Mouse (Mus musculus) cerebellum, postnatal 14 days (tissue): ENCODE data around the gene Ston2.
A peak's percentile ranks its signal among the peaks of the same experiment; 100 is the strongest.

Experiments used
- DNase-seq, 2 experiments: peaks; one replicate each; pipeline ENCODE4 v3.0.0; 2021; ENCODE audit warnings: mixed read lengths in 2 of 2

Gene Ston2

GRCm38 (mm10) chr12:91660640-91661417 lies 127.4 kb downstream of the Ston2 start:
- no peak for DNase-seq

DNA sequence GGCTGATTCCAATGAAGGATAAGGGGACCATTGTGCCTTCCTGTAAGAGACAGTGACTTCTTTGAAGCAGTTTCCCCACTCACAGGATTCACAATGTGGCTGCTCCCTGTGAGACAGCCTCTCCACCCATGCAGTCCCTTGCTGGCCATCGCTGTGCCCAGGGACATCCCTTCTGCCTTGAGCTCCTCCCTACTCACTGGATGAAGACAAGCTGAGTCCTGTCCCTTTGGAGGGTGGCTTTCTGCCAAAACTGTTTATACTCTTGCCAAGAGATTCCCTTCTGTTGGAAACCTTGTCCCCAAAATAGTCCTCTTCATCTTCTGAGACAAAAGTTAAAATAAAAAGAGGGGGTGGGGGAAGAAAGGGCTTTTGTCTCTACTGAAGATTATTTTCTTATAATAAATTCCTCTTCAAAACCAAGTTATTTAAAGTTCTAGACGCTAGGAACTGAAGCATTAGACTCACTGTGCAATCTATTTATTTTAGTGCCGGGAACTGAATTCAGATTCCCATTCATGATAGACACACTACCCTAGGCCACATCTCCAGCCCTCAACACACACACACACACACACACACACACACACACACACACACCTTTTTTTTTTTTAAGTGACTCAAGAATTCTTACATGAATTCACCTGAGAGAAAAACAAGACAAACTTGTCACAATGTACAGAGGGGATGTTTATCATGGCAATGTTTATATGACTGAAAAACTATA lies 133.6 kb downstream of the Ston2 start:
- peak; percentile 76 to 86 for DNase-seq

DNA sequence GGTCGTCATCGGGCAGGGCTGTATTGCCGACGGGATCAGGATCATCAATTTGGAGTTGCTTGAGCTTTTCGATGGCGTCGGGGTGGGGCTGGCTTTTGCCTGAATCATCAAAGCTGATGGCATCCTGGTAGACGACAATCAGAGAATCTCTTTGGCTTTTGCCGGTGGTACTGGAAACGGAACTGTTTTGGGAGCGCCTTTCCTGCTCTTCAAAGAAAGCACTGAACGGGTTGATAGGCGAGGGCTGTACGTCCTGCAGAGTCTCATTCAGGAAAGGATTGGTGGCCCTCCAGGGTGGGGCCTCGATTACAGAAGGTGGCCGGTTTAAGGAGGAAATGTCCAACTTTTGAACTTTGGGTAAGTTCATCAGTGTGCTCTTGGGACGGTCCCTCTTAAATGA lies 139.8 kb downstream of the Ston2 start:
- no peak for DNase-seq

- DNase-seq: no peak
Measured at GRCm38 (mm10) chr12:91645361-91646123, 142.6 kb downstream of the Ston2 start.

DNA sequence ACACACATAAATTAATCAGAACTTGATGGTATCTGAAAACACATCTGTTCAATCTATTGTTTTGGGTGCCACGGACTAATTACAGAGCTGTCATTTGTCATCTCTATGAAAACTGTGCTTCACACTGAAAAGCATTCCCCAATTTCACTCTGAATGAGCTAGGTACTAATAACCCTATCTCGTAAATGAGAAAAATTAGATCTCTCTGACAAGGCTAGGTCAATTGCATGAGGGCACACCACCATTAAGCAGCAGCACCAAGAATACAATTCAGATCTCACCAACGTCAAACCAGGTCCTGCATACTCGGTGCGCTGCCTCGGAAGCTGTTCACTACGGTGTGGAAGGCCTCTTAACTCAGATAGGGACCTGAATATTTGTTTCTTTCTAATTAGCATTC lies 145.0 kb downstream of the Ston2 start:
- DNase-seq: no peak

DNA sequence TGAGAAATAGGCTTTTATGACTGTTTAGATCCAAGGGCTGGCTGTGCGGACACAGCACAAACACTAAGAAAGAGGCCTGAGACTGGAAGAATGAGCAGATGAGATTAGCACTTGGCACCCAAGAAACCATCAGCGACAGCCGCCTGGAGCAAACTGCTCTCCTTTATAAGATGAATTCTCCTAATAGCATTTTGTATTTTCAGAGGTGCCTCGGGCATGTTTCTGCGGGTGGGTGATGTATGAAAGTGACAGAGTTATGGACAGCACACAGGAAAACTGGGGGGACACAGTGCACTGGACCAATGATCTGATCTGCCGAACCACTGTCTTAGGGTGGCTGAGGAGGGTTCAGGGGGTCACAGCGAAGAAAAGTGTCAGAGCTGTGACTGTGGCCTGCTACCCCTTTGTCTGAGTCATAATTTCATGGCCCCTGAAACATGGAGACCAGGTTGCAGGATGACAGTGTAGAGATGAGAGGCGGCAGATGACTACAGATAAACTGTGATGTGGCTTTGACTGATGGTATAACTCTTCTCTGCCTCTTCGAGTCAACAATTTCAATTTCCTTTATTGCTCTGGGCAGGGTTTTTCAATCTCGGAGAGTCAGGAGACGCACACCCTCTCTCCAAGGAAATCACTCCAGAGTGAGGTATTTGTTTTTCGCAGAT lies 145.6 kb downstream of the Ston2 start:
- DNase-seq: no peak

- peak; percentile 35 to 55 for DNase-seq
Measured at GRCm38 (mm10) chr12:91641631-91642141, 146.5 kb downstream of the Ston2 start.

GRCm38 (mm10) chr12:91641133-91641532 lies 147.1 kb downstream of the Ston2 start:
- no peak for DNase-seq

- DNase-seq: peak; percentile 77 to 78
Measured at GRCm38 (mm10) chr12:91640712-91641111, 147.5 kb downstream of the Ston2 start.

- DNase-seq: peak in 1 of 2 experiments; percentile 27
Measured at GRCm38 (mm10) chr12:91638351-91638750, 149.8 kb downstream of the Ston2 start.

GRCm38 (mm10) chr12:91637136-91637909 lies 150.9 kb downstream of the Ston2 start:
- no peak for DNase-seq

DNA sequence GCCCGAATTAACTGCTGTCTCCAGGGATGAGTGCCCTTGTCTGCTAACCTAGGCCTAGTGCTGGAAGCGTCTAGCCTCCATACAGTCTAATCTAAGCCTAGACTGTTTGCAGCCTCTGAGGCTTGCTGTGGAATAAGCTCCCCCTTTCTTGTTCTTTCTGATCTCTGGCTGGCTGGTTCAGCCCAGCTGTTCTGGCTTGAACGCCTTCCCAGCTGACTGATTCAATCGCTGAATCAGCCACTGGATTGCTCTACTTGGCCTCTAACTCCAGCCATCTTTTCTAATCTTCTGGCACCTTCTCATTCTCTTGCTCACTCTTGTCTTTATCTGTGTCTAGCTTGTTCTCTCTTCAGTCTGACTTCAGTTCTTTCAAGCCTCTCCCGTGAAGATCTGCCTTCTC lies 161.7 kb downstream of the Ston2 start:
- DNase-seq: no peak

GRCm38 (mm10) chr12:91625013-91625412 lies 163.2 kb downstream of the Ston2 start:
- DNase-seq: peak; percentile 19 to 37

DNA sequence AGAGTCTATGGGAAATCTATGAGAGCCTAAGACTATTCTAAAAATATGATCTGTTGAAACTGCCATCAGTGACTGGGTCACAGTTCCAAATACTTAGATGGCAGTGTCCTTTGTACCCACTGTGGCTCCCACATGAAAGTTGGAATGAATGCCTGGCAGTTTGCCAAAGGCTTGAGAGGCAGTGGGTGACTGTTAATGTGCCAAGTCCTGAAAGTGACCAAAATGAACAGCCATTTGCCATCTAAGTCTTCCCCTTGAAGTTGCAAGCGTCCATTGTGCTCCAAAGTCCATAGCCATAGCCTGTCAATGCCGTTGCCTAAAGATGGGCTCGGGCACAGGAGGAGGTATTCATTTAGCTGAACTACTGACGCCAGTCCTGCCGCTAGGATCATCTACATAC lies 178.8 kb downstream of the Ston2 start:
- DNase-seq: peak; percentile 37 to 49

DNA sequence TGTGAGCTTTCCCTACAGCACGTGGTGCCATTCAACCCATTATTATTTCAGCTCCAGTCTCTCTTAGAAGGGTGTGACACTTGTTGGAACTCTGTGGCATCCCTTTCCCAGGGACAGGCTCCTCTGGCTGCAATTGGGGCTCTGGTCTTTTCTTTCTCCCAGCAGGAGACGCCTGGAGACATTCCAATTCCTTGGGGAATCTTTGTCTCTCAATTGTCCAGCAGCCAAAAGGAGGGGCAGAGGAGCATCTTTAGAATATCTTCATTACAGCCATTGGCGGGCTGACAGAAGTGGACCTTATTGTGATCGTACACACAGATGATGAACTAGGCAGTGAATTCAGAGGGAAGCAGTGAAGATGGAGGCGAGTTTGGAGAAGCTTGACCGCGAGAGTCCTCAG lies 180.5 kb downstream of the Ston2 start:
- peak; percentile 26 to 49 for DNase-seq

GRCm38 (mm10) chr12:91606651-91607050 lies 181.5 kb downstream of the Ston2 start:
- DNase-seq: no peak

DNA sequence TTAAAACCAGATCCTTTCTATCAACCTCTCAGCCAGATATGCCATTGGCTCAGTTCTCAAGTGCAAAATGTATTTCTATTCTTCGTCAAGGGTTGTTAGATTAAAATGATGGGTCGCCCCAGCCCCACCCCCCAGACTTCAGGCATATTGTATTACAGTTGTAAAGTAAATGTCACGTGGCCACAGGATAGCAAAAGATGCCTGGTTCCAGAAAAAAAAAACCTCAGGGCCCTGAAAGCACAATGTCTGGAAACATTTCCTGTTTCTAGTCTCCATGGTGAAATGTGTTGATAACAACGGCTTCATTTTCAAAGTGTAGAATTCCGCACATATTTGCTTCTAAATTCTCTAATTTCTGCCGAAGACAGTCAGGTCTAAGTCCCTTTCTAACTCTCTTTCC lies 183.6 kb downstream of the Ston2 start:
- no peak for DNase-seq

- no peak for DNase-seq
Measured at GRCm38 (mm10) chr12:91592128-91592527, 196.1 kb downstream of the Ston2 start.

DNA sequence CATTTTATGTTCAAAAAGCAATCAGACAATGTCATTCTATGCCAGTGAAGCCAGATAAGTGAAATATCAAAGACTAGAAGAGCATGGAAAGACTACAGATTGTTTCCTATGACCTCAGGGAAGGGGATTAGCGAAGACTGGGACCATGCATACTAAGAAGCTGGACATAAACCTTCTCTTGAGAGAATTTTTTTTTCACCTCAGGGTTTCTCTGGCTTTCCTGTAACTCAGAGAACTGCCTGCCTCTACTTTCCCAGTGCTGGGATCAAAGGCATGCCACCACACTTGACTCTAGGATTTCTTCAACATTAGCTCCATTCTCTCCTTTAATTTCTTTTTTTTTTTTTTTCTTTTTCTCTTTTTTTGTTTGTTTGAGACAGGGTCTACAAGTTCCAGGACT lies 197.0 kb downstream of the Ston2 start:
- no peak for DNase-seq

- peak; percentile 11 to 23 for DNase-seq
Measured at GRCm38 (mm10) chr12:91590716-91591115, 197.5 kb downstream of the Ston2 start.

- peak; percentile 97 for DNase-seq
Measured at GRCm38 (mm10) chr12:91589847-91590690, 198.1 kb downstream of the Ston2 start, which contains the start of gene Gtf2a1. TSS of gene Gtf2a1 (minus strand) at chr12:91590487.
